Mouse (Mus musculus): Measurements from ENCODE around the gene Gbp2. TPM values are rescaled to one million over a fixed set of nuclear protein-coding genes. Genes with fewer than 3 reads are reported as not detected.
A peak's percentile ranks its signal among the peaks of the same experiment; 100 is the strongest.
"Not testable (repeated sequence)": the region's sequence is repeated elsewhere in the genome, so short reads cannot be mapped to it uniquely, and the experiment has no call there.

The Gbp2 gene
- polyA plus RNA-seq, 1 experiment from 2014 or later = 3.1 TPM

DNA sequence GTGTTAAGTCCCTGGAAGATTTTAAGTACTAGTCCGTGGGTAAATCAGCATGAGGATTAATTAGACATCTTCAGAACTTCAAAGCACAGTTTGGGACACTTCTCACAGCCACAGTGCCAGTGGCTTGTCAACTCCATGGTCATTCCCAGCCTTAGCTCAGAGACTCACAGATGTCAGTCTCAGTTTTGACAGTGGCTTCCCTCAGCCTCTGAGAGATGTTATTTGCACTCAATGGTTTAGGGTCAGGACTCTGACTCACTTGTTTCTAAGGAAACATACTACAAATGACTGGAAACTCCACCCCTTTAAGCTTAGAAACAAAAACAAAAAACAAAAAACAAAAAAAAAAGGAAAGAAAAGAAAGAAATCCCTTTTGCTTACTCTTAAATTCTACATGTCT lies 796 bp upstream of the Gbp2 start:
- Histone ChIP-seq H3K27ac (ENCODE audit: low read depth) (no peak overlapping the region), H3K36me3 (replicated peaks; ENCODE audit: insufficient read depth, low read length) (no peaks in the 10 kb centered on the region), H3K4me1 (ENCODE audit: insufficient read depth) (peaks cover 7% of the 10 kb centered on the region; the same call in 1 of the 2 replicates), H3K4me2 (ENCODE audit: low read depth, low read length) (peak overlapping the region; percentile 71; the same call in 1 of the 2 replicates), H3K9me3 (ENCODE audit: low read length) (no peaks in the 10 kb centered on the region), H3K27me3 (ENCODE audit: insufficient read depth, low read length) (no peaks in the 10 kb centered on the region), H3K4me3 (ENCODE audit: low read depth, low read length) (peak overlapping the region; percentile 51; the same call in 1 of the 2 replicates), H3K9ac (replicated peaks) (no peak overlapping the region)
- WGBS (ENCODE audit: insufficient replicate concordance) = 46% methylated on average over 1 of the region's 1 CpGs
- ATAC-seq = peak; percentile 38
- TF ChIP-seq CTCF (IDR thresholded peaks at IDR 0.05; ENCODE audit: low read depth) (no peak), EP300 (IDR thresholded peaks at IDR 0.05; ENCODE audit: low read depth) (no peak)
- DNase-seq = no peak

DNA sequence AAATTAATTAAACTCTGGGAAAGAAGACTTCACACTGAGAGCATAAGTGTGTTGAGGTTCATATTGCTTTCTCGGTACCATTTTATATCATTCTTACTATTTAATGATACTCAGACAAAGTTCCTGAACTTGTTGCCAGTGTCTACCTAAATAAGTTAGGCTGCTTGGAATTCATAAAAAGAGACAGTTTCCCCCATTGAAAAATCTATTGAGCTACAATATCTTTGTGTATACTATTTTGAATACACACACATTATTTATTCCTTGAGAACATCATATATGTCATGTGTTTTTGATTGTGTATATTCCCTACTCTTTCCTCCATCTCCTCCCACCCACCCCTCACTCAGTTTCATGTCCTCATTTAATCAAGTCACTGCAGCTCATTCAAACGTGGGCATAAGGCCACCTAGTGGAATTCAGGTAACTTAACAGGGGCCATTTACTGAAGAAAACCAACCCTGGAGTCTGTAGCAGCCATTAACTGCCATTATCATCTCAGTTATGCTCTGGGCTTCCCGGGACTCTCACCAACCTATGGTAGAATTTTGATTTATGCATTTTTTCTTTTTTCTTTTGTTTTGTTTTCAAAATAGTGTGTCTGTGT lies 657 bp downstream of the Gbp2 start:
- H3K27me3 ChIP-seq (ENCODE audit: insufficient read depth, low read length) = no peaks in the 10 kb centered on the region

DNA sequence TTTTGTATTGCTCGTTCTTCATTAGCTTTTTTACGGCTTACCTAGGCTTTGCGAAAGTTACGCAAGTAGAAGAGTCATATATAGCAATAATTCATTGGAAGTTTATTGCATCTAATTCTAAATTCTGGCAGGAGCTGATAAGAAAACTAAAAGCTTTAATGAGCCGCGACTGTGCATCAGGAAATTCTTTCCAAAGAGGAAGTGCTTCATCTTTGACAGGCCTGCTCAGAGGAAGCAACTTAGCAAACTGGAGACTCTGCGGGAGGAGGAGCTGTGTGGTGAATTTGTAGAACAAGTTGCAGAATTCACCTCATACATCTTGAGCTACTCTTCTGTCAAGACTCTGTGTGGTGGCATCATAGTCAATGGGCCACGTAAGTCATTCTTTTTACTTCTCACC lies 10.0 kb downstream of the Gbp2 start:
- ATAC-seq = no peak
- 36% methylated on average over 8 of the region's 8 CpGs for WGBS (ENCODE audit: insufficient replicate concordance)

More for the DNA sequence above, 657 bp downstream of the Gbp2 start:
- Histone ChIP-seq H3K9ac (replicated peaks) (peak overlapping the region; percentile 50; the same call in 1 of the 2 replicates), H3K4me2 (ENCODE audit: low read depth, low read length) (peak overlapping the region; percentile 71), H3K4me3 (ENCODE audit: low read depth, low read length) (peak overlapping the region; percentile 51), H3K36me3 (replicated peaks; ENCODE audit: insufficient read depth, low read length) (no peaks in the 10 kb centered on the region), H3K27ac (ENCODE audit: low read depth) (peak overlapping the region; percentile 75), H3K4me1 (ENCODE audit: insufficient read depth) (peaks cover 7% of the 10 kb centered on the region; the same call in 1 of the 2 replicates), H3K9me3 (ENCODE audit: low read length) (no peaks in the 10 kb centered on the region)
- DNase-seq = no peak
- TF ChIP-seq EP300 (IDR thresholded peaks at IDR 0.05; ENCODE audit: low read depth) = no peak
- peak; percentile 70 for TF ChIP-seq CTCF (IDR thresholded peaks at IDR 0.05; ENCODE audit: low read depth)
- 0 out of 2 replicates have a peak, but pooled peaks have one; percentile 20 for ATAC-seq
- WGBS (ENCODE audit: insufficient replicate concordance) = 35% methylated on average over 3 of the region's 3 CpGs

DNA sequence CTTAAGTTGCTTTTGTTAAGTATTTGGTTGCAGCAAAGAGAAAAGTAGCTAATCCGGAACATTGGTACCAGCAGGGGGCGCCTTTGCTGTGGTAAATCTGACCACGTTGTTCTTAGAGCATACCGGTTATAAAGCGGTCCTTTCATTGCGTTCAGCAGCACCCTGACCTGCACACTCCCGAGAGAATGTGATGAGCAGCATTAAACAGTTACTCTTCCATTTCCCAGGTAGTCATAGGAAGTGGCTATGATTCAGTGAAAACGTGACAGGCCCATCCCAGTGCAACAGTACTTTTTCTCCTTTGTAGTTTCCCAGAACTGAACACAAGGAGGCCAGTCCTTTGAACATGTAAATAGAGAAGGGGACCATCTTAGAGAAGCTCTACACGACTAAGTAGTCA lies 19.8 kb downstream of the Gbp2 start:
- Histone ChIP-seq H3K9me3 (ENCODE audit: low read length) (no peaks in the 10 kb centered on the region), H3K27me3 (ENCODE audit: insufficient read depth, low read length) (0 out of 2 replicates have a peak, but pooled peaks cover 2% of the 10 kb centered on the region), H3K4me1 (ENCODE audit: insufficient read depth) (no peaks in the 10 kb centered on the region), H3K27ac (ENCODE audit: low read depth) (no peak overlapping the region), H3K4me2 (ENCODE audit: low read depth, low read length) (peak overlapping the region; percentile 18; the same call in 1 of the 2 replicates), H3K9ac (replicated peaks) (no peak overlapping the region), H3K4me3 (ENCODE audit: low read depth, low read length) (no peak overlapping the region), H3K36me3 (replicated peaks; ENCODE audit: insufficient read depth, low read length) (no peaks in the 10 kb centered on the region)
- ATAC-seq (peak; percentile 44; the same call in 1 of the 2 replicates), DNase-seq (peak; percentile 80)
- 5% methylated on average over 9 of the region's 9 CpGs for WGBS (ENCODE audit: insufficient replicate concordance)
- TF ChIP-seq EP300 (IDR thresholded peaks at IDR 0.05; ENCODE audit: low read depth) (no peak), CTCF (IDR thresholded peaks at IDR 0.05; ENCODE audit: low read depth) (peak; percentile 77)

More for the DNA sequence above, 10.0 kb downstream of the Gbp2 start:
- no peak overlapping the region for H3K4me3 ChIP-seq (ENCODE audit: low read depth, low read length)
- H3K36me3 ChIP-seq (replicated peaks; ENCODE audit: insufficient read depth, low read length) = no peaks in the 10 kb centered on the region
- no peak overlapping the region for H3K9ac ChIP-seq (replicated peaks)
- no peak for DNase-seq
- H3K27me3 ChIP-seq (ENCODE audit: insufficient read depth, low read length) = no peaks in the 10 kb centered on the region
- H3K4me1 ChIP-seq (ENCODE audit: insufficient read depth) = no peaks in the 10 kb centered on the region
- no peak overlapping the region for H3K27ac ChIP-seq (ENCODE audit: low read depth)
- no peak overlapping the region for H3K4me2 ChIP-seq (ENCODE audit: low read depth, low read length)
- H3K9me3 ChIP-seq (ENCODE audit: low read length) = no peaks in the 10 kb centered on the region
- TF ChIP-seq CTCF (IDR thresholded peaks at IDR 0.05; ENCODE audit: low read depth) (no peak), EP300 (IDR thresholded peaks at IDR 0.05; ENCODE audit: low read depth) (no peak)

DNA sequence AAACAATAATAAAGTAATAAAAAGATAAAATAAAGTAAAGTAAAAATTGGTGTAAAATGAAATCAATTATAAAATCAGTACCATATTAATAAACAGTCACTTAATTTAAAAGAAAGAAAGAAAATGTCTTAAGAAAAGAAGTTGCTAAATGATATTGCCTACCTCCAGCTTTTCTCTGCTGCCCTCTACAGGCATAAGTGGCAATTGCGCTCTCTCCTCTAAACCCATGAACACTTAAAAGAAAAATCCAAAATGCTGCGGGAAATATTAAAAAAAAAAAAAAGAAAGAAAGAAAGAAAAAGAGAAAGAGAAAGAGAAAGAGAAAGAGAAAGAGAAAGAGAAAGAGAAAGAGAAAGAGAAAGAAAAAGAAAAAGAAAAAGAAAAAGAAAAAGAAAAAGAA lies 25.5 kb downstream of the Gbp2 start:
- not testable (repeated sequence) for H3K27me3 ChIP-seq (ENCODE audit: insufficient read depth, low read length); H3K4me2 ChIP-seq (ENCODE audit: low read depth, low read length); H3K36me3 ChIP-seq (replicated peaks; ENCODE audit: insufficient read depth, low read length); H3K9me3 ChIP-seq (ENCODE audit: low read length); H3K9ac ChIP-seq (replicated peaks); H3K4me3 ChIP-seq (ENCODE audit: low read depth, low read length); H3K27ac ChIP-seq (ENCODE audit: low read depth); ATAC-seq; H3K4me1 ChIP-seq (ENCODE audit: insufficient read depth)
- peak; percentile 69 for DNase-seq
- WGBS (ENCODE audit: insufficient replicate concordance) = 4% methylated on average over 2 of the region's 2 CpGs
- TF ChIP-seq CTCF (IDR thresholded peaks at IDR 0.05; ENCODE audit: low read depth) = peak; percentile 69

DNA sequence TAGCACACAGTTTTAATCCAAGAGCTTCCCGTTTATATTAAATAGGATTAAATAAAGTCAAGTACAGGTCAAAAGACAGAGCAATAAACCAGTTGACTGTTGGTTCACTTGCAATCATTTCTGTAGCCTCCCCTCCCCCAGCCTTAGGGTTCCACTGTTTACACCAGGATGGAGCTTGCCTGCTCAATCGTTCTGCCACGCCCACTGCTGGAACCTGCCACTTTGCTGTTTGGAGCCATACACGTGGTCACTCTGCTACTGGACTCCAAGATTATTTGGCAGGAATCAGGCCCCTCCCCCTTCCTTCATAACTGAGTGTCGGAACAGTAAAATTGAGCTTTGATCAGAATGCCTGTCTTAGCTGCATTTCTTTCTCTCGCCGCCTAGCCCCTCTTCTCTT lies 27.4 kb downstream of the Gbp2 start:
- DNase-seq; H3K27me3 ChIP-seq (ENCODE audit: insufficient read depth, low read length); ATAC-seq; H3K36me3 ChIP-seq (replicated peaks; ENCODE audit: insufficient read depth, low read length); H3K4me3 ChIP-seq (ENCODE audit: low read depth, low read length); H3K9ac ChIP-seq (replicated peaks); H3K4me2 ChIP-seq (ENCODE audit: low read depth, low read length); H3K27ac ChIP-seq (ENCODE audit: low read depth); H3K4me1 ChIP-seq (ENCODE audit: insufficient read depth); H3K9me3 ChIP-seq (ENCODE audit: low read length): not testable (repeated sequence)
- WGBS (ENCODE audit: insufficient replicate concordance) = 48% methylated on average over 7 of the region's 7 CpGs

Measured in liver, postnatal 0 days (tissue).